Mouse (Mus musculus): ENCODE measurements around the gene Hist1h4m.
A peak's percentile ranks its signal among the peaks of the same experiment; 100 is the strongest.
"Not testable (repeated sequence)": the region's sequence is repeated elsewhere in the genome, so short reads cannot be mapped to it uniquely, and the experiment has no call there.

The Hist1h4m gene

GRCm38 (mm10) chr13:21811539-21811938 is at the start of gene Hist1h4m:
Gene Hist1h4m, plus strand, starts transcription at chr13:21811746.
- 0 out of 2 replicates have a peak, but pooled peaks have one; percentile 62 for ATAC-seq (ENCODE audit: insufficient number of reproducible peaks, low FRiP score, low TSS enrichment)

GRCm38 (mm10) chr13:21778814-21779766 is 32.5 kb upstream of the Hist1h4m start:
- peak; percentile 94 for ATAC-seq (ENCODE audit: insufficient number of reproducible peaks, low FRiP score, low TSS enrichment)

GRCm38 (mm10) chr13:21779767-21780731 is 31.5 kb upstream of the Hist1h4m start, which contains the start of gene Hist1h1b:
Gene Hist1h1b, minus strand, starts transcription at chr13:21780625.
- peak; percentile 71 for ATAC-seq (ENCODE audit: insufficient number of reproducible peaks, low FRiP score, low TSS enrichment)

- ATAC-seq (ENCODE audit: insufficient number of reproducible peaks, low FRiP score, low TSS enrichment), result no peak
These were observed 30.5 kb upstream of the Hist1h4m start for GRCm38 (mm10) chr13:21781021-21781555.

- no peak for ATAC-seq (ENCODE audit: insufficient number of reproducible peaks, low FRiP score, low TSS enrichment)
These were observed 29.9 kb upstream of the Hist1h4m start for GRCm38 (mm10) chr13:21781639-21782038.

GRCm38 (mm10) chr13:21782361-21783254 is 28.9 kb upstream of the Hist1h4m start:
- not testable (repeated sequence) for ATAC-seq (ENCODE audit: insufficient number of reproducible peaks, low FRiP score, low TSS enrichment)

GRCm38 (mm10) chr13:21783255-21783617 is 28.3 kb upstream of the Hist1h4m start, which contains the start of gene Hist1h3i:
Gene Hist1h3i, minus strand, starts transcription at chr13:21783370.
- ATAC-seq (ENCODE audit: insufficient number of reproducible peaks, low FRiP score, low TSS enrichment), result peak; percentile 80

GRCm38 (mm10) chr13:21783734-21784161 is 27.8 kb upstream of the Hist1h4m start:
- ATAC-seq (ENCODE audit: insufficient number of reproducible peaks, low FRiP score, low TSS enrichment), result no peak

GRCm38 (mm10) chr13:21784311-21784710 is 27.2 kb upstream of the Hist1h4m start:
- ATAC-seq (ENCODE audit: insufficient number of reproducible peaks, low FRiP score, low TSS enrichment), result no peak

- no peak for ATAC-seq (ENCODE audit: insufficient number of reproducible peaks, low FRiP score, low TSS enrichment)
These were observed 25.2 kb upstream of the Hist1h4m start for GRCm38 (mm10) chr13:21786189-21786898.

GRCm38 (mm10) chr13:21786899-21787629 is 24.5 kb upstream of the Hist1h4m start, which contains the start of the genes Hist1h2an and Hist1h2bp:
Gene Hist1h2an, minus strand, starts transcription at chr13:21787218.
Gene Hist1h2bp, plus strand, starts transcription at chr13:21787461.
- ATAC-seq (ENCODE audit: insufficient number of reproducible peaks, low FRiP score, low TSS enrichment), result peak; percentile 97

GRCm38 (mm10) chr13:21787760-21788593 is 23.6 kb upstream of the Hist1h4m start:
- ATAC-seq (ENCODE audit: insufficient number of reproducible peaks, low FRiP score, low TSS enrichment), result no peak

GRCm38 (mm10) chr13:21789925-21790324 is 21.6 kb upstream of the Hist1h4m start:
- no peak for ATAC-seq (ENCODE audit: insufficient number of reproducible peaks, low FRiP score, low TSS enrichment)

- ATAC-seq (ENCODE audit: insufficient number of reproducible peaks, low FRiP score, low TSS enrichment), result no peak
These were observed 20.8 kb upstream of the Hist1h4m start for GRCm38 (mm10) chr13:21790601-21791283.

GRCm38 (mm10) chr13:21795584-21795983 is 16.0 kb upstream of the Hist1h4m start:
- no peak for ATAC-seq (ENCODE audit: insufficient number of reproducible peaks, low FRiP score, low TSS enrichment)

GRCm38 (mm10) chr13:21797163-21797562 is 14.4 kb upstream of the Hist1h4m start:
- ATAC-seq (ENCODE audit: insufficient number of reproducible peaks, low FRiP score, low TSS enrichment), result not testable (repeated sequence)
